In genomic region chr13:117659511-117659910, GRCm38 (mm10) we compare ENCODE assay signal across 12 mouse cellular contexts. TPM values are rescaled to one million over a fixed set of nuclear protein-coding genes. Genes with fewer than 3 reads are reported as not detected.
DNase-seq lines count a peak whose midpoint lies in the region; ATAC-seq and TF ChIP-seq lines count a peak whose summit lies in the region.
"Had no signal": no experiment of that assay in that cellular context is flagged by ENCODE, and none has a peak within 500 bp of the region (broad histone marks: within the 10 kb centered on the region; RNA-seq: fewer than 3 reads in every experiment).

No protein-coding gene starts in this region.

- no peak for ATAC-seq in midbrain, postnatal 0 days (ENCODE audit: low FRiP score)
- ATAC-seq in midbrain, embryonic 11.5 days (ENCODE audit: low FRiP score), result no peak
- ATAC-seq: liver, embryonic 12.5 days had no signal

- no peaks in the 10 kb centered on the region for H3K36me3 ChIP-seq in midbrain, postnatal 0 days (ENCODE audit: insufficient read depth, low read length)
- H3K36me3 ChIP-seq in midbrain, embryonic 11.5 days (ENCODE audit: control insufficient read depth, insufficient read depth, low read length), result no peaks in the 10 kb centered on the region
- H3K36me3 ChIP-seq: heart, embryonic 15.5 days; liver, embryonic 12.5 days; midbrain, embryonic 12.5 days had no signal

- no peaks in the 10 kb centered on the region for H3K27me3 ChIP-seq in midbrain, postnatal 0 days (ENCODE audit: insufficient read depth, low read length)
- no peaks in the 10 kb centered on the region for H3K27me3 ChIP-seq in midbrain, embryonic 11.5 days (ENCODE audit: control insufficient read depth, insufficient read depth, low read length)
- H3K27me3 ChIP-seq: heart, embryonic 15.5 days; liver, embryonic 12.5 days; midbrain, embryonic 12.5 days had no signal

- TF ChIP-seq CTCF in midbrain, postnatal 0 days (IDR thresholded peaks at IDR 0.05), result no peak

- H3K9me3 ChIP-seq in midbrain, postnatal 0 days (ENCODE audit: low read length), result no peaks in the 10 kb centered on the region
- H3K9me3 ChIP-seq in midbrain, embryonic 11.5 days (ENCODE audit: control insufficient read depth, low read length), result no peaks in the 10 kb centered on the region
- H3K9me3 ChIP-seq: heart, embryonic 15.5 days; liver, embryonic 12.5 days; midbrain, embryonic 12.5 days had no signal

- H3K4me2 ChIP-seq in midbrain, postnatal 0 days (ENCODE audit: low read depth, low read length, poor library complexity, severe bottlenecking), result no peak overlapping the region
- no peak overlapping the region for H3K4me2 ChIP-seq in midbrain, embryonic 11.5 days
- H3K4me2 ChIP-seq: heart, embryonic 15.5 days; liver, embryonic 12.5 days; midbrain, embryonic 12.5 days had no signal

- H3K9ac ChIP-seq in midbrain, postnatal 0 days (replicated peaks; ENCODE audit: low read length, poor library complexity, severe bottlenecking), result no peak overlapping the region
- no peak overlapping the region for H3K9ac ChIP-seq in midbrain, embryonic 11.5 days (ENCODE audit: low read length)
- H3K9ac ChIP-seq: heart, embryonic 15.5 days; liver, embryonic 12.5 days; midbrain, embryonic 12.5 days had no signal

- no peak overlapping the region for H3K27ac ChIP-seq in midbrain, postnatal 0 days (ENCODE audit: low read depth, low read length)
- no peak overlapping the region for H3K27ac ChIP-seq in midbrain, embryonic 11.5 days (ENCODE audit: low read depth, low read length)
- H3K27ac ChIP-seq: heart, embryonic 15.5 days; liver, embryonic 12.5 days; midbrain, embryonic 12.5 days had no signal

- no peak overlapping the region for H3K4me3 ChIP-seq in midbrain, postnatal 0 days (ENCODE audit: low read depth, low read length)
- no peak overlapping the region for H3K4me3 ChIP-seq in midbrain, embryonic 11.5 days (ENCODE audit: low read depth, low read length)
- H3K4me3 ChIP-seq: heart, embryonic 15.5 days; liver, embryonic 12.5 days; midbrain, embryonic 12.5 days had no signal

- DNase-seq in midbrain, postnatal 0 days (ENCODE audit: low spot score), result peak; percentile 11
- DNase-seq in midbrain, embryonic 11.5 days (ENCODE audit: low spot score, missing footprints), result no peak
- DNase-seq in frontal cortex, adult 2 months (ENCODE audit: extremely low spot score in 1 of 2, low spot score in 1 of 2), result peak; percentile 85 to 86
- DNase-seq in left cerebral cortex, adult 9 months (ENCODE audit: low spot score in 2 of 2), result peak; percentile 71 to 88
- DNase-seq in telencephalon, adult 2 months (ENCODE audit: low read depth, low spot score), result peak; percentile 94
- no peak for DNase-seq in thymus, postnatal 10 days (ENCODE audit: low spot score in 2 of 2)
- DNase-seq in urinary bladder, postnatal 25 days (ENCODE audit: low spot score), result no peak
- DNase-seq in kidney, adult 8-10 months, result no peak
- DNase-seq: kidney, adult 9 months had no signal

- 61% methylated on average over 7 of the region's 7 CpGs for WGBS in midbrain, postnatal 0 days
- WGBS in midbrain, embryonic 11.5 days, result 80% methylated on average over 7 of the region's 7 CpGs

- no peaks in the 10 kb centered on the region for H3K4me1 ChIP-seq in midbrain, postnatal 0 days (ENCODE audit: insufficient read depth, low read length)
- H3K4me1 ChIP-seq in midbrain, embryonic 11.5 days (ENCODE audit: control insufficient read depth, insufficient read depth, low read length), result no peaks in the 10 kb centered on the region
- H3K4me1 ChIP-seq: heart, embryonic 15.5 days; liver, embryonic 12.5 days; midbrain, embryonic 12.5 days had no signal

RNA-seq across cellular contexts. Expression of gene Hcn1, which starts 57.4 kb away (rescaled TPM):
- 5.2 and 6.5 TPM in 2 replicates for total RNA-seq in midbrain, postnatal 0 days (2014; rRNA removed)
- 0.94 and 1.1 TPM in 2 replicates for polyA plus RNA-seq in midbrain, postnatal 0 days (2015; fragmentation: Nextera tagmentation; extraction: Ambion mirVana)
- 0.04 TPM in 2 replicates for polyA plus RNA-seq in midbrain, embryonic 11.5 days (2014; fragmentation: Nextera tagmentation; extraction: Ambion mirVana)
- 8.7 and 9.9 TPM in 2 replicates for polyA plus RNA-seq in frontal cortex, adult 2 months (2012; rRNA removed)

Comparison
In these comparisons a context has a peak if more than half of its experiments do, and no peak if none do; other contexts are left out.
1. DNase-seq: peak in midbrain, postnatal 0 days (single experiment), frontal cortex, adult 2 months (2 of 2), left cerebral cortex, adult 9 months (2 of 2) and telencephalon, adult 2 months (single experiment); none in midbrain, embryonic 11.5 days (single experiment), thymus, postnatal 10 days (0 of 2), urinary bladder, postnatal 25 days (single experiment) and kidney, adult 8-10 months (0 of 2).